Mouse (Mus musculus): ENCODE measurements around the gene Cd164.

Gene Cd164

GRCm38 (mm10) chr10:41504996-41505395 lies 14.2 kb upstream of the Cd164 start:
- no peak for DNase-seq

GRCm38 (mm10) chr10:41505446-41505845 lies 13.8 kb upstream of the Cd164 start:
- peak; percentile 74 to 86 for DNase-seq

GRCm38 (mm10) chr10:41509160-41509559 lies 10.1 kb upstream of the Cd164 start:
- no peak for DNase-seq

- DNase-seq, result no peak
Measured at GRCm38 (mm10) chr10:41514301-41514700, 4.9 kb upstream of the Cd164 start.

GRCm38 (mm10) chr10:41514921-41515320 lies 4.3 kb upstream of the Cd164 start:
- no peak for DNase-seq

- DNase-seq, result peak in 1 of 2 experiments; percentile 84
Measured at GRCm38 (mm10) chr10:41518508-41518980, 670 bp upstream of the Cd164 start.

- peak in 1 of 2 experiments; percentile 51 for DNase-seq
Measured at GRCm38 (mm10) chr10:41519640-41520409, 611 bp downstream of the Cd164 start.

- no peak for DNase-seq
Measured at GRCm38 (mm10) chr10:41520410-41520673, 1.1 kb downstream of the Cd164 start.

- no peak for DNase-seq
Measured at GRCm38 (mm10) chr10:41523386-41523785, 4.2 kb downstream of the Cd164 start.

GRCm38 (mm10) chr10:41525696-41526095 lies 6.5 kb downstream of the Cd164 start:
- no peak for DNase-seq

- no peak for DNase-seq
Measured at GRCm38 (mm10) chr10:41529972-41530371, 10.8 kb downstream of the Cd164 start.

- DNase-seq, result no peak
Measured at GRCm38 (mm10) chr10:41535991-41536390, 16.8 kb downstream of the Cd164 start.

GRCm38 (mm10) chr10:41536714-41537113 lies 17.5 kb downstream of the Cd164 start:
- DNase-seq, result no peak

- no peak for DNase-seq
Measured at GRCm38 (mm10) chr10:41537226-41537982, 18.2 kb downstream of the Cd164 start.

GRCm38 (mm10) chr10:41537983-41538330 lies 18.7 kb downstream of the Cd164 start:
- no peak for DNase-seq

- no peak for DNase-seq
Measured at GRCm38 (mm10) chr10:41538986-41539385, 19.8 kb downstream of the Cd164 start.

- no peak for DNase-seq
Measured at GRCm38 (mm10) chr10:41542057-41542456, 22.8 kb downstream of the Cd164 start.

GRCm38 (mm10) chr10:41543439-41543838 lies 24.2 kb downstream of the Cd164 start:
- no peak for DNase-seq

- DNase-seq, result no peak
Measured at GRCm38 (mm10) chr10:41543844-41544243, 24.6 kb downstream of the Cd164 start.

GRCm38 (mm10) chr10:41544481-41545190 lies 25.4 kb downstream of the Cd164 start:
- DNase-seq, result no peak

GRCm38 (mm10) chr10:41545224-41545755 lies 26.1 kb downstream of the Cd164 start:
- DNase-seq, result no peak

GRCm38 (mm10) chr10:41546396-41547165 lies 27.4 kb downstream of the Cd164 start:
- peak in 1 of 2 experiments; percentile 12 for DNase-seq

GRCm38 (mm10) chr10:41550711-41551110 lies 31.5 kb downstream of the Cd164 start:
- no peak for DNase-seq
